Mouse (Mus musculus) erythroblast, embryonic 14.5 days (primary cell): Measurements from ENCODE around the gene Tmem140.

Experiments
- GATA1 ChIP-seq: IDR thresholded peaks from 2 replicates; pipeline ENCODE4 v1.6.1; 2012; ENCODE audit warnings: low read length, inconsistent platforms, mixed read lengths
- TAL1 ChIP-seq: IDR thresholded peaks from 3 replicates; pipeline ENCODE4 v1.6.1; 2012; ENCODE audit warnings: low read length, inconsistent platforms, mixed read lengths

DNA sequence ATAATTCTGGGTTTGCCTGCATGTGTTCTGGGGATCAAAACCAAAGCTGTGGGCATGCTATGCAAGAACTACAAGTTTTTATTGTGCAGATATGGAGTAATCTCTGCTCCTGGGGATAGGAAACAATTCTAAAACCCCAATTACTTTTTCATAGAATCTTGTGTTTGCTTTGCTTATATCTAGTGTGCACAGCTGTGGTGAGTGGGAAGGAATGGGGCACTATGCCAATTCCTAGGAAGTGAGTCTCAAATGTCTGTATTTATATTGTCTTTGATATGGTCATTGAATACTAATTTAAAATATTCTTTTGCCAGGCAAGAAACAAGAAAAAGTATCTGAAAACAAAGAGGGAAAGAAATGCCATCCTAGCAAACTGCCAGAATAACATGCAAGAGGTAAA, 38.5 kb upstream of the Tmem140 start:
- TF ChIP-seq TAL1 (no peak), GATA1 (no peak)
